Mouse (Mus musculus) left cerebral cortex, adult 2 months (tissue): ENCODE results near the gene Ttl. TPM values are rescaled to one million over a fixed set of nuclear protein-coding genes. Genes with fewer than 3 reads are reported as not detected.
A peak's percentile ranks its signal among the peaks of the same experiment; 100 is the strongest.

Source experiments
- DNase-seq, 2 experiments: peaks; one replicate each; pipeline ENCODE4 v3.0.0; 2021 to 2022; ENCODE audit warnings: low spot score in 2 of 2, mixed read lengths in 1 of 2; ENCODE audit errors: extremely low spot score in 1 of 2
- H3K27ac ChIP-seq: fragments of 200-600 bp; 2 replicates; pipeline ENCODE4 v1.8.1; 2022
- H3K4me3 ChIP-seq: fragments of 200-600 bp; 2 replicates; pipeline ENCODE4 v1.8.1; 2022
- CTCF ChIP-seq: fragments of 200-600 bp; IDR thresholded peaks from 2 replicates; pipeline ENCODE4 v1.8.1; 2022; ENCODE audit warnings: antibody characterized with exemption, mild to moderate bottlenecking, moderate library complexity
- intact Hi-C: fragments of 180-260 bp; cut with DNase I; formaldehyde crosslinking; loops from one replicate; pipeline ENCODE4 v1.15.1; 2025
- total RNA-seq, 2 experiments: library from RNA; stranded (reverse); gene quantifications; 2 replicates each; pipeline ENCODE4 v1.2.3; 2021

Gene Ttl
- total RNA-seq, 2 experiments from 2014 or later, result 64.0 to 70.2 TPM

- Histone ChIP-seq H3K4me3 (no peak overlapping the region; the same call in 1 of the 2 replicates), H3K27ac (peak overlapping the region; percentile 84; the same call in 1 of the 2 replicates)
- no peak for DNase-seq
- intact Hi-C loops, result no loop called here
- TF ChIP-seq CTCF, result no peak
These were observed 65.0 kb downstream of the Ttl start for GRCm38 (mm10) chr2:129130776-129131175.

- no peak overlapping the region for H3K4me3 ChIP-seq
- intact Hi-C loops, result no loop called here
- no peak overlapping the region; the same call in 1 of the 2 replicates for H3K27ac ChIP-seq
- DNase-seq, result no peak
- TF ChIP-seq CTCF, result peak; percentile 26
These were observed 66.5 kb downstream of the Ttl start for GRCm38 (mm10) chr2:129132231-129132630.

- TF ChIP-seq CTCF, result no peak
- intact Hi-C loops, result no loop called here
These were observed 67.5 kb downstream of the Ttl start for GRCm38 (mm10) chr2:129133006-129133805.

GRCm38 (mm10) chr2:129139906-129140305 lies 74.2 kb downstream of the Ttl start:
- DNase-seq, result peak in 1 of 2 experiments; percentile 33
- H3K27ac ChIP-seq, result peak overlapping the region; percentile 65
- no peak for TF ChIP-seq CTCF
- intact Hi-C loops, result loop anchor here (2.0 kb wide), 1 partner anchor 43 kb away; no protein-coding TSS in a partner anchor
- no peak overlapping the region for H3K4me3 ChIP-seq

More at GRCm38 (mm10) chr2:129133006-129133805, 67.5 kb downstream of the Ttl start:
- peak; percentile 64 to 65 for DNase-seq
- H3K4me3 ChIP-seq, result no peak overlapping the region
- peak overlapping the region; percentile 69 for H3K27ac ChIP-seq

Other genes starting within 250 kb of the Ttl start
- gene Tmem87b, start 247.8 kb upstream of the Ttl start, total RNA-seq, result 10 to 100 TPM; 31.6 to 36.5 TPM
- gene Fbln7, start 203.0 kb upstream of the Ttl start, total RNA-seq, result 1 to 10 TPM; 2.4 to 2.5 TPM
- 1 to 10 TPM; 6.8 to 7.1 TPM for gene Zc3h8, start 121.9 kb upstream of the Ttl start, total RNA-seq
- gene Zc3h6, start 98.5 kb upstream of the Ttl start, total RNA-seq, result 10 to 100 TPM; 14.4 to 19.8 TPM
- 1 to 10 TPM; 5.0 to 5.4 TPM for gene Gm10762, start 98.2 kb upstream of the Ttl start, total RNA-seq
- gene Vinac1, start 17.8 kb upstream of the Ttl start, total RNA-seq, result under 1 TPM in 1 of 2 experiments, not detected in 1; 0.25 TPM
- gene Polr1b, start 35.1 kb downstream of the Ttl start, total RNA-seq, result 10 to 100 TPM; 23.5 to 27.7 TPM
- 10 to 100 TPM; 10.2 to 12.2 TPM for gene Chchd5, start 63.8 kb downstream of the Ttl start, total RNA-seq
- gene Slc20a1, start 132.8 kb downstream of the Ttl start, total RNA-seq, result 100 to 1,000 TPM; 161 to 164 TPM
- under 1 TPM; 0.59 to 0.63 TPM for gene Ckap2l, start 231.3 kb downstream of the Ttl start, total RNA-seq
- gene Il1a, start 244.0 kb downstream of the Ttl start, total RNA-seq, result under 1 TPM; 0.44 to 0.50 TPM